Mouse (Mus musculus) cerebellum, adult 2 months (tissue): ENCODE measurements at regions not wholly inside any gene's neighbourhood (a gene's known extent, or its start where the extent isn't known, plus 50 kb on each side); places are given as distances from the start of the nearest gene placed in this dataset.

Experiments used
- DNase-seq, 2 experiments: peaks; one replicate each; pipeline ENCODE4 v3.0.0; 2021
- H3K27ac ChIP-seq: fragments of 200-500 bp; 2 replicates; pipeline ENCODE4 v1.5.1; 2012; ENCODE audit warnings: low read length, control low read depth, inconsistent platforms; ENCODE audit not compliant: insufficient read depth
- H3K27me3 ChIP-seq: fragments of 200-500 bp; 2 replicates; pipeline ENCODE4 v1.6.1; 2012; ENCODE audit warnings: inconsistent platforms, mild to moderate bottlenecking, low read length, moderate library complexity; ENCODE audit not compliant: control insufficient read depth, insufficient read depth
- H3K4me1 ChIP-seq: fragments of 200-500 bp; 2 replicates; pipeline ENCODE4 v1.6.1; 2011; ENCODE audit warnings: low read length; ENCODE audit not compliant: control insufficient read depth, insufficient read depth
- H3K4me3 ChIP-seq: fragments of 200-500 bp; replicated peaks from 2 replicates; pipeline ENCODE3; 2011; ENCODE audit warnings: mild to moderate bottlenecking, low read depth, low read length, control low read depth; ENCODE audit not compliant: insufficient read depth
- CTCF ChIP-seq: fragments of 200-500 bp; IDR thresholded peaks from 2 replicates; pipeline ENCODE4 v1.5.1; 2011; ENCODE audit warnings: low read depth, mild to moderate bottlenecking, control low read depth, low read length, moderate library complexity, borderline replicate concordance; ENCODE audit not compliant: insufficient read depth
- POLR2A ChIP-seq: fragments of 200-500 bp; IDR thresholded peaks from 2 replicates; pipeline ENCODE4 v1.6.1; 2011; ENCODE audit warnings: low read length, control low read depth, borderline replicate concordance; ENCODE audit not compliant: insufficient read depth
- WGBS: fragments of 180-500 bp; shearing (Covaris S2); methylation state at CpG from one replicate; pipeline ENCODE4 v1.1.7; 2018; 5-methylcytosine and 5-hydroxymethylcytosine counted together

DNA sequence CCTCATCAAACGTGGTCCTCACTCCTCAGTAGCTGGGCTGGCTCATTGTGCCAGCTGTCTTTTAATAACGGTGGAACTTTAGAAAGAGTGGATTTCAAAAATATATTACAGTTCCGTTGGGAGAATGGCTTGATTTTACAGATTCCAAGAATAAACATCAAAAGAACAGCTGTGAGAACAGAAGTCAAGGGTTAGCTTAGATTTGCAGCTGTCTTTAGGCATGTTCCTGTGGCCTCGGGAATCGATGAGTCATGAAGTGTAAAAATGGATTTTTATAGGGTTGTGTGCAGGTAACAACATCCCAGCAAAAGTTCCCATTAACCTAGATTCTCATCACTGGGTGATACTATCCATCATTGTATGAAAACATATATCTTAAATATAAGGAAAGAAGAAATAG, 152.4 kb downstream of the Edn1 start:
- Histone ChIP-seq H3K27ac (no peak overlapping the region), H3K4me3 (no peak overlapping the region), H3K27me3 (no peaks in the 10 kb centered on the region), H3K4me1 (no peaks in the 10 kb centered on the region)
- TF ChIP-seq POLR2A (no peak), CTCF (no peak)
- 77% methylated on average over 5 of the region's 5 CpGs for whole genome bisulfite sequencing
- no peak for DNase-seq

DNA sequence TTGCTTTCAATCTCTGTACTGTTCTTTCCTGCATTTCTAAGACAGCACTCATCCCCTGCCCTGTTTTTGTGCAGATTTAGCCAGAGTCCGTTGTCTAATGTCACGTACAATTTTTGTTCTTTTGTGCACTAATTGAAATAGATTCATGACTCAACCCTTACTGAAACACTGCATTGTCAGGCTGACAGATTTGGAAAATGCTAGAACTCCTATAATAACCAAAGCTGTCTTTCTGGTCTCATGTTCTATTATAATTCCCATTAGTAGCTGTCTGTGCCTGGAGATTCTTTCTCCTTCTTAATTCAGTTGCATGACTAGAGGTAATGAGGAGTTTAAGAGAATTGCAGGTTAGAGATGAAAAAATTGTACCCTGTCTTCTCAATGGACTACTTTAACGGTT, 158.6 kb downstream of the Edn1 start:
- H3K4me3 ChIP-seq = no peak overlapping the region
- no peak overlapping the region for H3K27ac ChIP-seq
- H3K27me3 ChIP-seq = no peaks in the 10 kb centered on the region
- no peak for TF ChIP-seq POLR2A
- no peak for TF ChIP-seq CTCF
- no peak for DNase-seq
- 74% methylated on average over 3 of the region's 3 CpGs for WGBS
- no peaks in the 10 kb centered on the region for H3K4me1 ChIP-seq

DNA sequence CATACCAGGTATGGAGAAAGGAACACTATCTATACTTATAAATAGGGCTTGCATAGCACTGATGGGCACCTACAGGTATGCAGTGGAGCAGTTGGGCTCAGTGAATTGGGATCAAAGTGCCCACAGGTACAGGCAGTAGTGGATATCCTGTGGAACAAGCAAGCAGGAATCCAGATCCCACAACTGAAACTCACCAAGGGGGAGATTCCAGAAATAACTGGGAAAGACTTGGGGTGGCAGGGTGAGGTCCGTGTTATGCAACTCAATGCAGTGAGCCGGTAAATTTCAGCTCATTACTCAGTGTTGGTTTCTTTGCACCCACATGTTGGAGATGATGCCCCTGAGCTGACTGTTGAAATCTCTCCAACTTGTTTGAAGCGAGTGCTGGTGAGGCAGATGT, 177.5 kb downstream of the Edn1 start:
- DNase-seq = no peak
- TF ChIP-seq CTCF (no peak), POLR2A (no peak)
- H3K27ac ChIP-seq = no peak overlapping the region
- 78% methylated on average over 3 of the region's 3 CpGs for WGBS
- no peaks in the 10 kb centered on the region for H3K27me3 ChIP-seq
- no peaks in the 10 kb centered on the region; the same call in 1 of the 2 replicates for H3K4me1 ChIP-seq
- no peak overlapping the region for H3K4me3 ChIP-seq

DNA sequence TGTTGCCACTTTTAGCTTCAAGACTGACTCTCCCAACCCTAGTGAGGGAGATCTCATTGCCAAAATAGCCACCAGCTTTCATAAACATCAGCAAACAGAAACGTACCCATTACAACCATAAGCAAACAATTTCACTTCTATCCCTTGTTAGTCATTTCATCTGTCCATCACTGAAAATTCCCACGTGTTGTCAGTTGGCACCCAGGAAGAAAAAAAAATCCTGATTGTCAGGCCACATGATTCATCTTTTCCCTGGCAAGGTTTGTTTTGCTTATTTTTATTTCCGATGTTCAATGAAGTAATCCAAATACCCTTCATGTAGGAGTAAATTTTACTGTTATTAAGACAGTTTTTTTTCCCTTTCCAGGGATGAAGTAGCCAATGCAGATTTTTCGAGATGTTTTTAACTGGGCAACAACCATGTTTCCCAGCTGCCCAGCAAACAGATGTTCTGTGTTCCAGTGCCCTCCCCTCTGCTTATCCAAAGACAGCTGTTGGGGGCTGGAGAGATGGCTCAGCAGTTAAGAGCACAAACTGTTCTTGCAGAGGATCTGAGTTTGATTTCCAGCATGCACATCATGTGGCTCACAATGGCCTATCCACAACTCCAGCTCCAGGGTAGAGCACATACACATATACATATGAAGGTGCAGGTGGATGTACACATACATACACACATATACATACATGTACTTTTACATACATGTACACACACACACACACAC, 189.3 kb upstream of the Phactr1 start:
- TF ChIP-seq CTCF = no peak
- no peak for TF ChIP-seq POLR2A
- Histone ChIP-seq H3K27me3 (no peaks in the 10 kb centered on the region), H3K4me3 (no peak overlapping the region), H3K27ac (no peak overlapping the region), H3K4me1 (no peaks in the 10 kb centered on the region)
- no peak for DNase-seq
- WGBS = 82% methylated on average over 4 of the region's 4 CpGs

DNA sequence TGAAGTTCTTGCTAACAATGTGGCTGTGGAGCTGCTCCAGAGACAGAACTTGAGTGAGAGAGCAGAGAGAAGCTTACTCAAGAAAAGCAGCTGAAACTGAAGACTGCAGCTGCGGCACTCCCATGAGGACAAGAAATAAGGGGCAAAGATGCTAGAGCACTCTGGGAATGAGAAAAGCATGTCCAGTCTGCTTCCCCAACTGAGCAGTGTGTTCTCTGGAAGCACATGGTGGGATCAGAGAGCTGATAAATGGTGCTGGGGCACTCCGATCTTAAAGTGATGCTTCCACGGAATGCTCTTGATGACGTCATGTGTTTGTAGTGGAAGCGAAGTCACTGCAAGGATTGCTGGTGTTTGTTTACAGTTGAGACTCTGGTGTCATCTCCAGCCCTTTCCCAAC, 186.1 kb upstream of the Phactr1 start:
- no peaks in the 10 kb centered on the region for H3K4me1 ChIP-seq
- TF ChIP-seq CTCF = no peak
- TF ChIP-seq POLR2A = no peak
- DNase-seq = no peak
- WGBS = 93% methylated on average over 5 of the region's 5 CpGs
- no peaks in the 10 kb centered on the region for H3K27me3 ChIP-seq
- no peak overlapping the region for H3K27ac ChIP-seq
- no peak overlapping the region for H3K4me3 ChIP-seq

DNA sequence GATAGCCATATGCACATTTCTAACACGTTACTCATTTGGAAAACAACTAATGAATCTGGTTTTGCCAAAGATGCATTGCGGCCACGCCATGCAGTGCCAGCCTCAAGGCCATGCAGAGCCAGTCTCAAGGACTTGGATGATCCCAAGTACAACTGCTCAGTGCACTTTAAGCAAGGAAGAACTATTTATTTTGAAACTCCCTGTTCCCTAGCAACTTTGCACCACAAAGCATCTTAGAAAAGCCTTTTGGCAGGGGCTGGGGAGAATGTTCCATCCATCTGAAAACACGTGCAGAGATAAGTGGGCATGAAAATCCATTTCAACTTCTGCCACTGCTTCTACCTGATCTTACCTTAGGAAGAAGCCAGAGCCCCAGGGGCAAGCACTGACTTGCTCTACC, 182.1 kb upstream of the Phactr1 start:
- WGBS = 54% methylated on average over 4 of the region's 4 CpGs
- DNase-seq = no peak

DNA sequence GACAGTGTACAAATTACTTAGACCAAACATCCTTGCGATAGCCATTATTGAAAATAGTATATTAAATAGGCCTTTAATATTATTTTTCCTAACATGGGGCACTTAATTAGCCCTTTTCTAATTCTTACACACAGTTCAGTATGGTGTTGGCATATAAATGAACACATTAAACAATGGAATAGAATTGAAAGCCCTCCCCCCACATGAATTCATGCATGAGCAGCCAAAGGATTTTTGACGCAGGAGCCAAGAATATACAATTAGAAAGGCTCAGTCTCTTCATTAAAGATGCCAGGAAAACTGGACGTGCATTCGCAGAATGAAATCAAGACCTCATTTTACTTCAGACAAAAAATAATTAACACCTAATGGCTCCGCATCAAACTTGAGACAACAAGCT, 172.9 kb upstream of the Phactr1 start:
- no peak overlapping the region for H3K27ac ChIP-seq
- no peak for TF ChIP-seq POLR2A
- TF ChIP-seq CTCF = no peak
- WGBS = 28% methylated on average over 5 of the region's 5 CpGs

More for the DNA sequence above, 182.1 kb upstream of the Phactr1 start:
- no peak for TF ChIP-seq CTCF
- no peak for TF ChIP-seq POLR2A
- H3K4me1 ChIP-seq = no peaks in the 10 kb centered on the region
- H3K27me3 ChIP-seq = no peaks in the 10 kb centered on the region
- no peak overlapping the region for H3K4me3 ChIP-seq
- H3K27ac ChIP-seq = no peak overlapping the region

DNA sequence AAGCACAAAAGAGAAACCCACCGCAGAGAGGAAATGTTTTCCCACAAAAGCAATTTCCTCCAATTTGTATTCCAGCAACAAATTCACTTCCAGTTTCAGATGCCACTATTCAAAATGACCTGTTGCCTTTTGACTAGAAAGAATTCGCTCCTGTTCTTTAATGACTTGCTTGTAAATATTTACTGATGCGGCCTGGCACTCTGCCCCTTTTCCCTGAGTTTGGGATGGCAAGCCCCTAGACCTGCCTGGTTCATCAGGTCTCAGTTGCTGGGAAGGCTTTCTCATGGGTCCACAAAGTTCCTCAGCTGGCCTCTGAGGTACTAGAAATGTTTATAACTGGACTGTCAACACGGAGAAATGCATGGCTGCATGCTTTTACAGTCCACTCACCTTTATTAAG, 161.7 kb upstream of the Phactr1 start:
- no peak overlapping the region for H3K4me3 ChIP-seq
- no peaks in the 10 kb centered on the region for H3K4me1 ChIP-seq
- TF ChIP-seq POLR2A = no peak
- TF ChIP-seq CTCF = no peak
- H3K27ac ChIP-seq = no peak overlapping the region
- no peaks in the 10 kb centered on the region for H3K27me3 ChIP-seq
- DNase-seq = no peak
- 86% methylated on average over 4 of the region's 4 CpGs for WGBS

More for the DNA sequence above, 172.9 kb upstream of the Phactr1 start:
- H3K27me3 ChIP-seq = no peaks in the 10 kb centered on the region
- DNase-seq = no peak
- H3K4me1 ChIP-seq = no peaks in the 10 kb centered on the region
- no peak overlapping the region for H3K4me3 ChIP-seq
